Mouse (Mus musculus) forebrain, embryonic 16.5 days (tissue): Measurements from ENCODE around the gene Camta1. TPM values are rescaled to one million over a fixed set of nuclear protein-coding genes. Genes with fewer than 3 reads are reported as not detected.
A peak's percentile ranks its signal among the peaks of the same experiment; 100 is the strongest.

Experiments used
- ATAC-seq: fragments of 200-750 bp; cut with Nextera tagmentation; 2 replicates; pipeline ENCODE4 v1.8.0; 2017; ENCODE audit warnings: mild to moderate bottlenecking, moderate library complexity
- H3K27ac ChIP-seq: fragments of 300-500 bp; sonication (generic); 2 replicates; pipeline ENCODE4 v1.5.1; 2014; ENCODE audit warnings: low read length, control low read depth
- H3K27me3 ChIP-seq: fragments of 300-500 bp; sonication (generic); replicated peaks from 2 replicates; pipeline ENCODE4 v1.6.1; 2014; ENCODE audit warnings: low read length; ENCODE audit not compliant: control insufficient read depth, insufficient read depth
- H3K36me3 ChIP-seq: fragments of 300-500 bp; sonication (generic); 2 replicates; pipeline ENCODE4 v1.6.1; 2014; ENCODE audit not compliant: control insufficient read depth, insufficient read depth
- H3K4me1 ChIP-seq: fragments of 300-500 bp; sonication (generic); replicated peaks from 2 replicates; pipeline ENCODE4 v1.6.1; 2014; ENCODE audit warnings: low read length; ENCODE audit not compliant: control insufficient read depth, insufficient read depth
- H3K4me2 ChIP-seq: fragments of 300-500 bp; sonication (generic); 2 replicates; pipeline ENCODE4 v1.6.1; 2014; ENCODE audit warnings: mild to moderate bottlenecking, low read length, control low read depth
- H3K4me3 ChIP-seq: fragments of 300-500 bp; sonication (generic); replicated peaks from 2 replicates; pipeline ENCODE4 v1.5.1; 2014; ENCODE audit warnings: mild to moderate bottlenecking, low read length, control low read depth
- H3K9ac ChIP-seq: fragments of 300-500 bp; sonication (generic); replicated peaks from 2 replicates; pipeline ENCODE4 v1.6.1; 2014; ENCODE audit warnings: low read depth, low read length, control low read depth
- H3K9me3 ChIP-seq: fragments of 300-500 bp; sonication (generic); 2 replicates; pipeline ENCODE4 v1.6.1; 2016; ENCODE audit warnings: low read length; ENCODE audit not compliant: control insufficient read depth
- WGBS: fragments of 180-500 bp; shearing (Covaris S2); extraction: QIAGEN DNeasy Blood & Tissue Kit; methylation state at CpG from one replicate; pipeline ENCODE4 v1.1.7; 2014; 5-methylcytosine and 5-hydroxymethylcytosine counted together
- polyA plus RNA-seq: library from polyadenylated mRNA; unstranded; fragments of >200 nt; fragmentation: Nextera tagmentation; extraction: Ambion mirVana; gene quantifications from 2 replicates; pipeline ENCODE4 v1.2.1, GENCODE M21; 2015

Gene Camta1
- polyA plus RNA-seq, 1 experiment from 2014 or later, result 123 TPM

GRCm38 (mm10) chr4:151396536-151396935, 465.1 kb downstream of the Camta1 start:
- 56% methylated on average over 7 of the region's 7 CpGs for WGBS
- no peaks in the 10 kb centered on the region for H3K36me3 ChIP-seq
- no peak overlapping the region for H3K9ac ChIP-seq
- no peak overlapping the region for H3K4me2 ChIP-seq
- peak; percentile 50; the same call in 1 of the 2 replicates for ATAC-seq
- H3K27ac ChIP-seq, result no peak overlapping the region
- H3K9me3 ChIP-seq, result no peaks in the 10 kb centered on the region
- H3K4me1 ChIP-seq, result peaks cover 2% of the 10 kb centered on the region; the same call in 1 of the 2 replicates
- H3K27me3 ChIP-seq, result 0 out of 2 replicates have a peak, but pooled peaks cover 5% of the 10 kb centered on the region
- no peak overlapping the region for H3K4me3 ChIP-seq

- H3K27ac ChIP-seq, result no peak overlapping the region
- no peaks in the 10 kb centered on the region for H3K36me3 ChIP-seq
- H3K4me1 ChIP-seq, result peaks cover 29% of the 10 kb centered on the region
- no peak for ATAC-seq
- no peaks in the 10 kb centered on the region for H3K9me3 ChIP-seq
- WGBS, result 19% methylated on average over 11 of the region's 11 CpGs
- H3K27me3 ChIP-seq, result no peaks in the 10 kb centered on the region; the same call in 1 of the 2 replicates
- no peak overlapping the region for H3K4me2 ChIP-seq
- no peak overlapping the region for H3K9ac ChIP-seq
- no peak overlapping the region for H3K4me3 ChIP-seq
Observed at GRCm38 (mm10) chr4:151389345-151389744, 472.3 kb downstream of the Camta1 start.

- 0 out of 2 replicates have a peak, but pooled peaks have one; percentile 47 for ATAC-seq
- under 1% methylated on average over 24 of the region's 24 CpGs for WGBS
Observed at GRCm38 (mm10) chr4:151386701-151387451, 474.8 kb downstream of the Camta1 start.

DNA sequence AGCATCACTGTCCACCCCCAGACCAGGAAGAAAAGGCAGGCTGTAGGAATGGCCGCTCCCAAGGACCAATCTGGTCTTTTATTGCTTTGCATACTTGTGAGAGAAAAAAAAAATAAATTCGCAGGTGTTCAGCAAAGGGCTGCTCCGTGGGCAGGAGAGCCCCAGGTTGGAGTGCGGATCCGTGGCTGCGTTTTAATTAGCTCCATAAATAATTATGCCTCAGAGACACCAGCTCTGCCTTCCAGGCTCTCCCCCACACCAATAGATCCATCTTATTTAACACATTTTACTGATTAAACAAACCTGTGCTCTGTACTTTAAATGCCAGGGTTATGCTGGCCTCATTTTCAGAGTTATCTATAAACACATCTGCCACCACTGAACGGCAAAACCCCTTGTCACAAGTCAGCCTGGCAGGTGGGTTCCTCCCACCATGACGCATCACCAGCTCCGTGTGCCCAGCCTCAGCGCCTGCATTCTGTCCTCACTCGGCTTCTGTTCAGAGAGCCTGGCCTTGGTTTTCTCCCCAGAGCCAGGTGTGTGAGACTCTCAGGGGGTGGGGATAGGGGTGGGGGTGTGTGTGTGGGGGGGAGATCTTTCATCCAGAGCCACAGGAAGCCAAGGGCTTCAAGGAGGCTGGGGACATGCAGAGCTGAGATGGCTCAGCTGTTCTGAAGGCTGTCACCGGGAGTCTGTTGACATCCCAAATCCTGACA, 475.5 kb downstream of the Camta1 start:
- Histone ChIP-seq H3K9ac (peak overlapping the region; percentile 46; the same call in 1 of the 2 replicates), H3K4me3 (peak overlapping the region; percentile 41; the same call in 1 of the 2 replicates), H3K4me2 (peak overlapping the region; percentile 78), H3K4me1 (peaks cover 27% of the 10 kb centered on the region), H3K27ac (no peak overlapping the region), H3K9me3 (no peaks in the 10 kb centered on the region), H3K36me3 (no peaks in the 10 kb centered on the region), H3K27me3 (peaks cover 7% of the 10 kb centered on the region; the same call in 1 of the 2 replicates)
- no peak for ATAC-seq
- WGBS, result 8% methylated on average over 12 of the region's 12 CpGs

More at GRCm38 (mm10) chr4:151386701-151387451, 474.8 kb downstream of the Camta1 start:
- peak overlapping the region; percentile 78 for H3K4me2 ChIP-seq
- peak overlapping the region; percentile 46 for H3K9ac ChIP-seq
- H3K27ac ChIP-seq, result no peak overlapping the region
- H3K27me3 ChIP-seq, result peaks cover 7% of the 10 kb centered on the region; the same call in 1 of the 2 replicates
- peaks cover 27% of the 10 kb centered on the region for H3K4me1 ChIP-seq
- H3K4me3 ChIP-seq, result peak overlapping the region; percentile 41
- no peaks in the 10 kb centered on the region for H3K36me3 ChIP-seq
- no peaks in the 10 kb centered on the region for H3K9me3 ChIP-seq

GRCm38 (mm10) chr4:151377731-151378130, 483.9 kb downstream of the Camta1 start:
- WGBS, result 41% methylated on average over 1 of the region's 1 CpGs
- H3K27me3 ChIP-seq, result no peaks in the 10 kb centered on the region
- no peak for ATAC-seq

DNA sequence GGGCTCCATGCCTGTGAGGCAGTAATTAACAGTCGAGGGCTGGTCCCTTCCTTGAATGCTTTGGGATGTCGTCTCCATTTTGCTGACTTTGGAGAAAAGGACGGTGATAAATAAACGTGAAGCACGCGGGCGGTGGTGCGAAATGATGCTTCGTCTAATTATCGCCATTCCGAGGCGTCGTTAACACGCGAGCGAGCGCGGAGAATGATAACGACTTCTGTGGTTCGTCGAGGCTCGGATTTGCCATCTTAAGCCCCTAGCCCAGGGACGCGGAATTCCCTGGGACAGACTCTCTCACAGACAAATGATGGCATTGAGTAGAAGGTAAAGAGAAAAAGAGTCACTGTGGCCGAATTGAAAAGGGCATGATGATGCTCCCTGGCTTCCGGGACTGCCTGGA, 485.4 kb downstream of the Camta1 start:
- H3K27ac ChIP-seq, result no peak overlapping the region
- H3K27me3 ChIP-seq, result no peaks in the 10 kb centered on the region
- H3K4me1 ChIP-seq, result peaks cover 5% of the 10 kb centered on the region; the same call in 1 of the 2 replicates
- no peak overlapping the region for H3K4me3 ChIP-seq
- no peak overlapping the region for H3K4me2 ChIP-seq
- no peaks in the 10 kb centered on the region for H3K9me3 ChIP-seq
- H3K36me3 ChIP-seq, result no peaks in the 10 kb centered on the region
- no peak overlapping the region for H3K9ac ChIP-seq
- no peak for ATAC-seq
- WGBS, result 23% methylated on average over 26 of the region's 26 CpGs

More at GRCm38 (mm10) chr4:151377731-151378130, 483.9 kb downstream of the Camta1 start:
- Histone ChIP-seq H3K36me3 (no peaks in the 10 kb centered on the region), H3K9me3 (no peaks in the 10 kb centered on the region), H3K27ac (no peak overlapping the region), H3K9ac (no peak overlapping the region), H3K4me3 (no peak overlapping the region), H3K4me2 (no peak overlapping the region), H3K4me1 (peaks cover 5% of the 10 kb centered on the region; the same call in 1 of the 2 replicates)

GRCm38 (mm10) chr4:151372855-151373566, 488.7 kb downstream of the Camta1 start:
- Histone ChIP-seq H3K9me3 (no peaks in the 10 kb centered on the region), H3K27me3 (no peaks in the 10 kb centered on the region), H3K4me3 (no peak overlapping the region), H3K9ac (no peak overlapping the region), H3K36me3 (no peaks in the 10 kb centered on the region), H3K4me2 (no peak overlapping the region), H3K4me1 (peaks cover 5% of the 10 kb centered on the region; the same call in 1 of the 2 replicates), H3K27ac (no peak overlapping the region)
- no peak for ATAC-seq
- 81% methylated on average over 12 of the region's 12 CpGs for WGBS

GRCm38 (mm10) chr4:151366941-151367545, 494.6 kb downstream of the Camta1 start:
- Histone ChIP-seq H3K36me3 (no peaks in the 10 kb centered on the region), H3K9me3 (no peaks in the 10 kb centered on the region), H3K4me1 (no peaks in the 10 kb centered on the region), H3K4me3 (no peak overlapping the region), H3K27me3 (no peaks in the 10 kb centered on the region), H3K27ac (no peak overlapping the region), H3K9ac (no peak overlapping the region), H3K4me2 (no peak overlapping the region)
- ATAC-seq, result no peak
- 49% methylated on average over 14 of the region's 14 CpGs for WGBS
